Mouse (Mus musculus): ENCODE results near the gene Tmem163.

DNA sequence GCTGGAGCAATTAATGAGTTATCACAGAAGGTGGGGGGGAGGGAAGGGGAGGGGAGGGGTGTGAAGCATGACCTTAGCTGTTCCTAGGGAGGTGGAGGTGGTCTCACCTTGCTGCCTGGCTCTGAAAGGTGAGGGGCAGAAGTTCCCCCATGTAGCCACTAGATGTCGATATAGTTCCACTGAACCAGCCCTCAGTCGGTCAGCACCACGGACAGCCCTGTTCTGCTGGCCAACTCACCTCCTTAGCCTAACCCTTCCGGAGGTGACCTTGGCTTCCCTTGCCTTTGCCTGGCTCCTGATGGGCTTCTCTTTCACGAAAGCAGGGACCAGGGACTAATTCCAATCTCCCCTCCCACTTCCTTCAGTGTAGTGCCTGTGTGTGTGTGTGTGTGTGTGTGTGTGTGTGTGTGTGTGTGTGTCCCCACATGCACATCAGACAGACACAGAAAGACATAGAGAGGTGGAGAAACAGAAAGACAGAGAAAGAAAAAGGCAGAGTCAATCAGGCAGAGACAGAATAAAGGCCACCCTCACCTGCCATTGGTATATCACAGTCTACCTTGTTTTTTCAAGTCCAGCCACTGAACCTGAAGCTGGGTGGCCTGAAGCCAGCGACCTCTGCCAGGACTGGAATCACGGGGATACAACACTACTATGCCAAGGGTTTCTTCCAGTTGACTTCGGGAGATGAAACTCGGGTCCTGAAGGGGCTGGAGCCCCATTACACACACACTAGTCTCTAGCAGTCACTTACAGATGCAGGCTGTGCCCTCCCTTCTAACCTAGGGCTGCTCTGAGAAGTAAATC, 182.4 kb downstream of the Tmem163 start:
- TF ChIP-seq CTCF (IDR thresholded peaks at IDR 0.05; ENCODE audit: borderline replicate concordance, extremely low read depth, insufficient read depth, insufficient read length), result peak; percentile 100
- no peak for TF ChIP-seq POLR2A (IDR thresholded peaks at IDR 0.05; ENCODE audit: borderline replicate concordance, extremely low read depth, insufficient read depth, insufficient read length, poor library complexity, severe bottlenecking)
